Mouse (Mus musculus) thymus, adult 2 months (tissue): ENCODE results near the gene Gp5.

ENCODE experiments used
- CTCF ChIP-seq: fragments of 200-500 bp; IDR thresholded peaks from 2 replicates; pipeline ENCODE4 v1.5.1; 2012; ENCODE audit warnings: mild to moderate bottlenecking, control low read depth, low read length, moderate library complexity, borderline replicate concordance; ENCODE audit not compliant: control insufficient read depth, poor library complexity, insufficient read depth; ENCODE audit errors: extremely low read depth
- POLR2A ChIP-seq: fragments of 200-500 bp; IDR thresholded peaks from 2 replicates; pipeline ENCODE4 v1.6.1; 2012; ENCODE audit warnings: mild to moderate bottlenecking, low read length, control low read depth, moderate library complexity; ENCODE audit not compliant: control insufficient read depth, poor library complexity, insufficient read depth; ENCODE audit errors: extremely low read depth

DNA sequence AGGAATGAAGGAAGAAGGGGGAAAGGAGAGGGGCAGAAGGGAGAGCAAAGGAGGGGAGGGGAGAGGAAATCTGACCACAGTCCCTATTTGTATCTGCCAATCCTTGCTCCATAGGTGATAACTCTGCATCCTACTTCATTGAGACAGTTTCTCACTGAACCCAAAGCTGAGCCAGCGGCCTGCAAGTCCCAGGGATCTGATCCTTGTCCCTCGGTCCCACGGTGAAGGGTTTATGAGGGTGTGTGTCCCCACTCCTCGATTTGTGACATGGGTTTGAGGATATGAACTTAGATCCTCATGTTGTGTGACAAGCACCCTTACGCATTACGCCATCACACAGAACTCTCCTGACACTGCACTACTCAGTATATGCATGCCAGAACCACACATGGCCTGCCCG lies 15.5 kb downstream of the Gp5 start:
- no peak for TF ChIP-seq CTCF
- TF ChIP-seq POLR2A: no peak
